Mouse (Mus musculus): Measurements from ENCODE around the gene Trabd2b. TPM values are rescaled to one million over a fixed set of nuclear protein-coding genes. Genes with fewer than 3 reads are reported as not detected.

Trabd2b gene
- total and polyA plus RNA-seq, 3 experiments, result not detected

DNA sequence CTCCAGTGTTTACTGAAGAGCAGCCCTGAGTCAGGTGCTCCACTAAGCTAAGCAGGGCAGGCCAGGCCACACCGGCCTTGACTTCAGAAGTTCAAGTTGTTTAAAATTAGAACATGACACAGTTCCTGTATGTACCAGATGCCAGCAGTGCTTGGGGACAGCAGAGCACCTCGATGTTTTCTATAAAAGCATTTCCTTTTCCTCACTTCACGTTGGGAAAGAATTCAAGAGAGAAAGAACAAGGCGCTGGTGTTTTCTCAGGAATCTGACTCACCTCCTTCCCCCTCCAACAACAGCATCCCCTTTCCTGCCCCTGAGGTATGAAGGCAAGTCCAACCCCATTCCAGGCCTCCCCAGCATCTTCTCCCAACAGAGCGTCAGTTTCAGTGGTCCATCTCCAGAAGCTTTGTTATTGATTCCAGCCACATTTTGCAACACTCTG, 108.8 kb downstream of the Trabd2b start:
- TF ChIP-seq UBTF (IDR thresholded peaks at IDR 0.05; ENCODE audit: borderline replicate concordance, insufficient read depth, low read depth, low read length), result no peak

DNA sequence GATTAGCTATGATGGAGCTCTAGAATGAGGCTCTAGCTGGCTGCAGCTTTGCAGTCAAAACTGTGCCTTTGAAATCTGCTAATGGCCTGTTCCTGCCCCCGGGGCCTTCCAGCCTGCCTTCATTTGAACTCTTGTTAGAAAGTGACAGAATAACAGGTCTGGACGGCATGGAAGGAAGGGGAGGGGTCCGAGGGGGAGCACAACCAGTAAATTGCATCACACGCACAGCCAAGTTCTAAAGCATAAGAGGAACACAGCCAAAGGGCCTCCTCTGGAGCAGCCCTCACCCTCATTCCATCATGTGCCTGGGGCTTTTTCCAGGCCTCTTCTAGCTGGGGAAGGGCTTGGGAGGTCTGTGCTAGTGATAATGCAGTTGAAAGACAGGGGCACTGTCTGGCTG, 110.1 kb downstream of the Trabd2b start:
- H3K27me3 ChIP-seq (ENCODE audit: control insufficient read depth in 1 of 2, insufficient read depth in 2 of 2, low read length in 2 of 2), result no peaks in the 10 kb centered on the region
- H3K27ac ChIP-seq (ENCODE audit: control insufficient read depth, low read depth, low read length), result no peak overlapping the region
- H3K4me3 ChIP-seq (ENCODE audit: control insufficient read depth in 1 of 2, insufficient read depth in 1 of 2, low read depth in 2 of 2, low read length in 2 of 2), result no peak overlapping the region
- H3K9me3 ChIP-seq (replicated peaks; ENCODE audit: insufficient read depth, low read length), result no peaks in the 10 kb centered on the region
- DNase-seq (ENCODE audit: low read depth, low spot score), result no peak
- H3K9ac ChIP-seq (ENCODE audit: control insufficient read depth, low read depth, low read length, poor library complexity, severe bottlenecking), result no peak overlapping the region
- H3K4me1 ChIP-seq (ENCODE audit: control insufficient read depth in 1 of 2, insufficient read depth in 2 of 2, low read length in 2 of 2), result no peaks in the 10 kb centered on the region
- H3K79me2 ChIP-seq (ENCODE audit: control insufficient read depth, insufficient read depth, low read length, poor library complexity), result no peaks in the 10 kb centered on the region
- no peaks in the 10 kb centered on the region for H3K36me3 ChIP-seq (ENCODE audit: control insufficient read depth in 1 of 2, insufficient read depth in 2 of 2, low read length in 2 of 2)
- TF ChIP-seq USF1 (IDR thresholded peaks at IDR 0.05; ENCODE audit: low read depth, low read length) (no peak), POLR2AphosphoS5 (IDR thresholded peaks at IDR 0.05; ENCODE audit: borderline replicate concordance, low read depth, low read length) (no peak), ZKSCAN1 (IDR thresholded peaks at IDR 0.05; ENCODE audit: low read depth, low read length) (no peak), MAZ (IDR thresholded peaks at IDR 0.05; ENCODE audit: low read depth, low read length) (no peak), EP300 (IDR thresholded peaks at IDR 0.05; ENCODE audit: low read depth in 1 of 2, low read length in 2 of 2) (no peak), SIN3A (IDR thresholded peaks at IDR 0.05; ENCODE audit: low read length) (no peak), UBTF (IDR thresholded peaks at IDR 0.05; ENCODE audit: borderline replicate concordance, insufficient read depth, low read depth, low read length) (no peak), RAD21 (IDR thresholded peaks at IDR 0.05; ENCODE audit: low read depth, low read length) (no peak), JUND (IDR thresholded peaks at IDR 0.05; ENCODE audit: low read depth, low read length) (no peak), TAL1 (IDR thresholded peaks at IDR 0.05; ENCODE audit: low read length) (no peak), MAFK (IDR thresholded peaks at IDR 0.05; ENCODE audit: borderline replicate concordance, low read depth, low read length) (no peak), MYB (IDR thresholded peaks at IDR 0.05; ENCODE audit: low read depth, low read length) (no peak), E2F4 (IDR thresholded peaks at IDR 0.05; ENCODE audit: borderline replicate concordance, low read depth, low read length) (no peak), MEF2A (IDR thresholded peaks at IDR 0.05; ENCODE audit: extremely low read depth, insufficient replicate concordance, low read depth, low read length, poor library complexity, severe bottlenecking) (no peak), NELFE (IDR thresholded peaks at IDR 0.05; ENCODE audit: low read depth, low read length) (no peak), SMC3 (IDR thresholded peaks at IDR 0.05; ENCODE audit: low read depth, low read length) (no peak), TCF12 (IDR thresholded peaks at IDR 0.05; ENCODE audit: low read depth, low read length) (no peak)

More for the DNA sequence above, 108.8 kb downstream of the Trabd2b start:
- no peak overlapping the region for H3K4me3 ChIP-seq (ENCODE audit: control insufficient read depth in 1 of 2, insufficient read depth in 1 of 2, low read depth in 2 of 2, low read length in 2 of 2)
- no peak for DNase-seq (ENCODE audit: low read depth, low spot score)
- H3K4me1 ChIP-seq (ENCODE audit: control insufficient read depth in 1 of 2, insufficient read depth in 2 of 2, low read length in 2 of 2), result no peaks in the 10 kb centered on the region
- no peaks in the 10 kb centered on the region for H3K36me3 ChIP-seq (ENCODE audit: control insufficient read depth in 1 of 2, insufficient read depth in 2 of 2, low read length in 2 of 2)
- no peaks in the 10 kb centered on the region for H3K79me2 ChIP-seq (ENCODE audit: control insufficient read depth, insufficient read depth, low read length, poor library complexity)
- H3K9ac ChIP-seq (ENCODE audit: control insufficient read depth, low read depth, low read length, poor library complexity, severe bottlenecking), result no peak overlapping the region
- H3K27me3 ChIP-seq (ENCODE audit: control insufficient read depth in 1 of 2, insufficient read depth in 2 of 2, low read length in 2 of 2), result no peaks in the 10 kb centered on the region
- H3K27ac ChIP-seq (ENCODE audit: control insufficient read depth, low read depth, low read length), result no peak overlapping the region
- H3K9me3 ChIP-seq (replicated peaks; ENCODE audit: insufficient read depth, low read length), result no peaks in the 10 kb centered on the region
